Mouse (Mus musculus) megakaryocyte-erythroid progenitor cell, adult 5-6 weeks (primary cell): ENCODE measurements around the gene Fer1l4. TPM values are rescaled to one million over a fixed set of nuclear protein-coding genes. Genes with fewer than 3 reads are reported as not detected.
A peak's percentile ranks its signal among the peaks of the same experiment; 100 is the strongest.

Experiments used
- ATAC-seq: replicated peaks from 2 replicates; pipeline ENCODE4 v1.8.0; 2016; ENCODE audit warnings: mild to moderate bottlenecking, inconsistent platforms; ENCODE audit not compliant: severe bottlenecking, poor library complexity, low FRiP score, low TSS enrichment
- total RNA-seq, 2 experiments: library from RNA; stranded (forward) in 1 of 2; stranded (reverse) in 1 of 2; fragments of 200-1000, 215-1000 nt in 1 of 2; fragments of >200 nt in 1 of 2; fragmentation: Nextera tagmentation in 1 of 2; gene quantifications; 2 replicates each; pipeline ENCODE4 v1.2.3; 2014 to 2017

Fer1l4 gene
- total RNA-seq, 2 experiments from 2014 or later: not detected

- ATAC-seq: peak; percentile 84
Measured at GRCm38 (mm10) chr2:156021219-156021618, 31.5 kb downstream of the Fer1l4 start.

- no peak for ATAC-seq
Measured at GRCm38 (mm10) chr2:156018106-156018505, 34.6 kb downstream of the Fer1l4 start.

- peak; percentile 98 for ATAC-seq
Measured at GRCm38 (mm10) chr2:156007888-156008532, 44.7 kb downstream of the Fer1l4 start, which contains the start of the genes 6430550D23Rik and Ergic3. 6430550D23Rik (minus strand) TSS chr2:156007977. Ergic3 (plus strand) TSS chr2:156008045.

- ATAC-seq: no peak
Measured at GRCm38 (mm10) chr2:156005393-156005792, 47.4 kb downstream of the Fer1l4 start.

GRCm38 (mm10) chr2:155991863-155992321 lies 60.9 kb downstream of the Fer1l4 start:
- ATAC-seq: peak; percentile 42

- no peak for ATAC-seq
Measured at GRCm38 (mm10) chr2:155991151-155991550, 61.6 kb downstream of the Fer1l4 start.

- peak; percentile 93 for ATAC-seq
Measured at GRCm38 (mm10) chr2:155989085-155989484, 63.7 kb downstream of the Fer1l4 start.

- ATAC-seq: no peak
Measured at GRCm38 (mm10) chr2:155987131-155987530, 65.6 kb downstream of the Fer1l4 start.

GRCm38 (mm10) chr2:155985776-155986175 lies 67.0 kb downstream of the Fer1l4 start:
- no peak for ATAC-seq

GRCm38 (mm10) chr2:155979328-155979991 lies 73.3 kb downstream of the Fer1l4 start:
- ATAC-seq: no peak; the same call in 1 of the 2 replicates

GRCm38 (mm10) chr2:155974087-155974731 lies 78.5 kb downstream of the Fer1l4 start:
- ATAC-seq: no peak

GRCm38 (mm10) chr2:155973348-155973747 lies 79.4 kb downstream of the Fer1l4 start:
- ATAC-seq: no peak

Other genes with a start within 250 kb of the Fer1l4 start
- gene BC029722, start 233.5 kb downstream of the Fer1l4 start, total RNA-seq (2014; fragmentation: Nextera tagmentation): 9.0 and 9.9 TPM in 2 replicates
- 4.4 and 10.3 TPM in 2 replicates for gene BC029722, start 233.5 kb downstream of the Fer1l4 start, total RNA-seq (2017)
- 234 and 280 TPM in 2 replicates for gene Eif6, start 226.0 kb downstream of the Fer1l4 start, total RNA-seq (2014; fragmentation: Nextera tagmentation)
- 50.6 and 110 TPM in 2 replicates for gene Eif6, start 226.0 kb downstream of the Fer1l4 start, total RNA-seq (2017)
- gene Fam83c, start 218.1 kb downstream of the Fer1l4 start, total RNA-seq (2014; fragmentation: Nextera tagmentation): not detected in 2 replicates
- gene Fam83c, start 218.1 kb downstream of the Fer1l4 start, total RNA-seq (2017): not detected in 2 replicates
- gene Uqcc1, start 122.6 kb downstream of the Fer1l4 start, total RNA-seq (2014; fragmentation: Nextera tagmentation): 33.6 and 42.4 TPM in 2 replicates
- gene Uqcc1, start 122.6 kb downstream of the Fer1l4 start, total RNA-seq (2017): 63.6 and 72.4 TPM in 2 replicates
- gene Gm15557, start 112.2 kb downstream of the Fer1l4 start, total RNA-seq (2014; fragmentation: Nextera tagmentation): not detected in 2 replicates
- not detected in 2 replicates for gene Gm15557, start 112.2 kb downstream of the Fer1l4 start, total RNA-seq (2017)
- not detected in 2 replicates for gene Gdf5, start 107.6 kb downstream of the Fer1l4 start, total RNA-seq (2014; fragmentation: Nextera tagmentation)
- not detected in 2 replicates for gene Gdf5, start 107.6 kb downstream of the Fer1l4 start, total RNA-seq (2017)
- gene Cep250, start 96.5 kb downstream of the Fer1l4 start, total RNA-seq (2014; fragmentation: Nextera tagmentation): 22.0 and 26.1 TPM in 2 replicates
- 23.9 and 27.9 TPM in 2 replicates for gene Cep250, start 96.5 kb downstream of the Fer1l4 start, total RNA-seq (2017)
- gene 6430550D23Rik, start 45.0 kb downstream of the Fer1l4 start, total RNA-seq (2014; fragmentation: Nextera tagmentation): 0.37 and 1.3 TPM in 2 replicates
- gene 6430550D23Rik, start 45.0 kb downstream of the Fer1l4 start, total RNA-seq (2017): 7.0 TPM in 1 of 2 replicates, not detected in the other
- 160 TPM in 2 replicates for gene Ergic3, start 44.9 kb downstream of the Fer1l4 start, total RNA-seq (2014; fragmentation: Nextera tagmentation)
- 68.0 and 100 TPM in 2 replicates for gene Ergic3, start 44.9 kb downstream of the Fer1l4 start, total RNA-seq (2017)
- 1.6 and 5.0 TPM in 2 replicates for gene Spag4, start 12.2 kb upstream of the Fer1l4 start, total RNA-seq (2014; fragmentation: Nextera tagmentation)
- gene Spag4, start 12.2 kb upstream of the Fer1l4 start, total RNA-seq (2017): 1.8 TPM in 1 of 2 replicates, not detected in the other
- gene Cpne1, start 59.0 kb upstream of the Fer1l4 start, total RNA-seq (2014; fragmentation: Nextera tagmentation): 28.7 and 29.6 TPM in 2 replicates
- 15.0 and 19.9 TPM in 2 replicates for gene Cpne1, start 59.0 kb upstream of the Fer1l4 start, total RNA-seq (2017)
- gene Rbm12, start 59.0 kb upstream of the Fer1l4 start, total RNA-seq (2014; fragmentation: Nextera tagmentation): 57.8 and 58.4 TPM in 2 replicates
- gene Rbm12, start 59.0 kb upstream of the Fer1l4 start, total RNA-seq (2017): 48.4 and 48.5 TPM in 2 replicates
- 9.2 and 16.3 TPM in 2 replicates for gene Gm28036, start 74.1 kb upstream of the Fer1l4 start, total RNA-seq (2014; fragmentation: Nextera tagmentation)
- 30.6 and 54.8 TPM in 2 replicates for gene Gm28036, start 74.1 kb upstream of the Fer1l4 start, total RNA-seq (2017)
- 197 and 326 TPM in 2 replicates for gene Romo1, start 91.1 kb upstream of the Fer1l4 start, total RNA-seq (2014; fragmentation: Nextera tagmentation)
- gene Romo1, start 91.1 kb upstream of the Fer1l4 start, total RNA-seq (2017): 12.3 and 18.2 TPM in 2 replicates
- 82.6 and 85.5 TPM in 2 replicates for gene Nfs1, start 91.2 kb upstream of the Fer1l4 start, total RNA-seq (2014; fragmentation: Nextera tagmentation)
- gene Nfs1, start 91.2 kb upstream of the Fer1l4 start, total RNA-seq (2017): 58.6 and 61.5 TPM in 2 replicates
- gene Rbm39, start 127.3 kb upstream of the Fer1l4 start, total RNA-seq (2014; fragmentation: Nextera tagmentation): 370 and 390 TPM in 2 replicates
- 690 and 765 TPM in 2 replicates for gene Rbm39, start 127.3 kb upstream of the Fer1l4 start, total RNA-seq (2017)
- gene Phf20, start 143.5 kb upstream of the Fer1l4 start, total RNA-seq (2014; fragmentation: Nextera tagmentation): 29.2 and 31.5 TPM in 2 replicates
- 56.1 and 84.1 TPM in 2 replicates for gene Phf20, start 143.5 kb upstream of the Fer1l4 start, total RNA-seq (2017)